Mouse (Mus musculus): ENCODE measurements around the gene Tnfrsf19. TPM values are rescaled to one million over a fixed set of nuclear protein-coding genes. Genes with fewer than 3 reads are reported as not detected.
A peak's percentile ranks its signal among the peaks of the same experiment; 100 is the strongest.

Tnfrsf19 gene
- total and polyA plus RNA-seq, 2 experiments: 3.5 to 6.2 TPM

DNA sequence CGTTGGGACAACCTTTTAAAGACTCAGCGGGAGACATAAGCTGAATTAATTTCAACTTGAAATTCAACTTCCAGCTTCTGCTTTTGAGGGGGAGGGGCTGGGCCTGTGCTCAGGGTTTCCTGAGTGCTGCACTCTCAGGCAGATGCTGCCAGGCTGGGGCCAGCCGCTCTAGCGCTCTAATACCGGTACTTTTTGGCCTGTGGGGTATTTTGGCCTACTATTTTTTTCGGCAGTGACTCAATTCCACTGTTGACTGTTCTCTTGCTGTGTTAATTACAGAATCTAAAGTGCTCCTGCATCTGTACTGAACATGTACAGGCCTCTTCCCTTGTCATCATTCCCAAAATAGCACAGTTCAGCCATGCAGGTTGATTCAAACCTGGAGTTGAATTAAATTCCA lies 58.1 kb downstream of the Tnfrsf19 start:
- TF ChIP-seq POLR2A (IDR thresholded peaks at IDR 0.05; ENCODE audit: extremely low read depth, insufficient read depth, low read length) (no peak), CTCF (IDR thresholded peaks at IDR 0.05; ENCODE audit: low read depth, low read length) (no peak)
- Histone ChIP-seq H3K36me3 (ENCODE audit: control insufficient read depth, insufficient read depth, low read length) (no peaks in the 10 kb centered on the region), H3K27me3 (ENCODE audit: control insufficient read depth, insufficient read depth, low read length) (no peaks in the 10 kb centered on the region), H3K4me3 (ENCODE audit: insufficient read depth, low read depth, low read length) (no peak overlapping the region), H3K79me2 (ENCODE audit: control insufficient read depth, insufficient read depth, low read length) (no peaks in the 10 kb centered on the region), H3K9ac (ENCODE audit: low read depth, low read length) (no peak overlapping the region), H3K27ac (replicated peaks; ENCODE audit: insufficient read depth, low read depth, low read length) (no peak overlapping the region), H3K4me1 (ENCODE audit: control insufficient read depth, insufficient read depth, low read length) (peaks cover 8% of the 10 kb centered on the region)
- DNase-seq (ENCODE audit: extremely low read depth, low read depth, low spot score): no peak
- 70% methylated on average over 6 of the region's 6 CpGs for WGBS

- no peaks in the 10 kb centered on the region for H3K27me3 ChIP-seq (ENCODE audit: control insufficient read depth, insufficient read depth, low read length)
These were observed 59.4 kb downstream of the Tnfrsf19 start for GRCm38 (mm10) chr14:60986926-60987325.

DNA sequence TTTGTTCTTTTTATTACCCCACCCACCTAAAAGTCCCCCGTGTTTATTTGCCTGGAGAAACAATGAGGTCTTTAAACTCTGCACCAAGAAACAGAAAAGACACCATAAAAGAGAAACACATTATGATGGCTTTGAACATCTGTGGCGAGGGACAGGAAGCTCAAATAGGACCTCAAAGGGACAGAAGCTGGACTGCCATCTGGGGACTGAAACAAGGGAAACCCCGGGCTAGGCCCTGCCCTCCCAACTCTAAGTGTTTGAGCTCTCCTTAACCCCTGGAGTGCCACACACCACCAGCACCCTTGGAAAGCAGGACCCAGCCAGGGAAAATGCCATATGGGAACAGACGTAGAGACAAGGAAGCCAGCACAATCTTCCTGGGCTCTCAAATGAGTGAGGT lies 61.2 kb downstream of the Tnfrsf19 start:
- no peak overlapping the region for H3K4me3 ChIP-seq (ENCODE audit: insufficient read depth, low read depth, low read length)
- H3K36me3 ChIP-seq (ENCODE audit: control insufficient read depth, insufficient read depth, low read length): no peaks in the 10 kb centered on the region
- peaks cover 14% of the 10 kb centered on the region for H3K4me1 ChIP-seq (ENCODE audit: control insufficient read depth, insufficient read depth, low read length)
- no peaks in the 10 kb centered on the region for H3K27me3 ChIP-seq (ENCODE audit: control insufficient read depth, insufficient read depth, low read length)
- DNase-seq (ENCODE audit: extremely low read depth, low read depth, low spot score): no peak
- H3K79me2 ChIP-seq (ENCODE audit: control insufficient read depth, insufficient read depth, low read length): no peaks in the 10 kb centered on the region
- TF ChIP-seq POLR2A (IDR thresholded peaks at IDR 0.05; ENCODE audit: extremely low read depth, insufficient read depth, low read length) (no peak), CTCF (IDR thresholded peaks at IDR 0.05; ENCODE audit: low read depth, low read length) (no peak)
- WGBS: 52% methylated on average over 4 of the region's 4 CpGs
- H3K27ac ChIP-seq (replicated peaks; ENCODE audit: insufficient read depth, low read depth, low read length): no peak overlapping the region
- H3K9ac ChIP-seq (ENCODE audit: low read depth, low read length): no peak overlapping the region

More at GRCm38 (mm10) chr14:60986926-60987325, 59.4 kb downstream of the Tnfrsf19 start:
- H3K27ac ChIP-seq (replicated peaks; ENCODE audit: insufficient read depth, low read depth, low read length): no peak overlapping the region
- no peaks in the 10 kb centered on the region for H3K36me3 ChIP-seq (ENCODE audit: control insufficient read depth, insufficient read depth, low read length)
- TF ChIP-seq CTCF (IDR thresholded peaks at IDR 0.05; ENCODE audit: low read depth, low read length): no peak
- no peak for TF ChIP-seq POLR2A (IDR thresholded peaks at IDR 0.05; ENCODE audit: extremely low read depth, insufficient read depth, low read length)
- H3K4me1 ChIP-seq (ENCODE audit: control insufficient read depth, insufficient read depth, low read length): peaks cover 5% of the 10 kb centered on the region; the same call in 1 of the 2 replicates
- DNase-seq (ENCODE audit: extremely low read depth, low read depth, low spot score): no peak
- H3K79me2 ChIP-seq (ENCODE audit: control insufficient read depth, insufficient read depth, low read length): no peaks in the 10 kb centered on the region
- H3K4me3 ChIP-seq (ENCODE audit: insufficient read depth, low read depth, low read length): no peak overlapping the region
- H3K9ac ChIP-seq (ENCODE audit: low read depth, low read length): no peak overlapping the region
- WGBS: 92% methylated on average over 5 of the region's 5 CpGs

DNA sequence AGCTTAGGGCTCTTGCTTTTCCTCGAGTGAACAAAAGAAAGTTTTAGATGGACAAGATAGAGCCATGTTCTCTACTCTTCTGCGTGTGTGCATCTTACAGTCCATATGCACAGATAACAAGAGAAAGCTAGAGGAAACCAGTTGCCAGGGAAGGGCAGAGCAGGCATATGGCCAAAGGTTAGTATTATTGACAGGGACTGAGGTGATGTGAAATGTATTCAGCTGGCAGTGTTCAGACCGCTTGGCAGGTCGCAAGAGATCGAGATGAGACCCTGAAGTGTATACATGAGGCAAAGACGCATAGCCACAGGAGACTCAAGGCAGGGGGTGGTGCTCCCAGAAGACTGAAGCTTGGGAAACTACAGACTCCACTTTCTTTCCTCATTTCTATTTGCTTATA lies 62.0 kb downstream of the Tnfrsf19 start:
- no peaks in the 10 kb centered on the region for H3K27me3 ChIP-seq (ENCODE audit: control insufficient read depth, insufficient read depth, low read length)
- WGBS: 34% methylated on average over 6 of the region's 6 CpGs

DNA sequence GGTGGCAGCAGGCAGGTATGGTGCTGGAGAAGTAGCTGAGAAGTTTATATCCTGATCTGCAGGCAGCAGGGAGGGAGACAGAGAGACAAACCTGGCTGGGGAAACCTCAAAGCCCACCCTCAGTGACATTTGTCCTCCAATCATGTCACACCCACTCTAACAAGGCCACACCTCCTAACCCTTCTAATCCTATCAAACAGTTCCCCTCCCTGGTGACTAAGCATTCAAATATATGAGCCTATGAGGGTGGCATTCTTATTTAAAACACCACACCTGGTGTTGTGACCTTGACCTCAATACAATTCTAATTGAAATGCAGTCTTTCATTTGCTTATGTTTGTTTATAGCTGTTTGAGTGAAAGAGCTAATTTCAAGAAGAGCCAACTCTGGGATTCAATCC lies 64.2 kb downstream of the Tnfrsf19 start:
- Histone ChIP-seq H3K9ac (ENCODE audit: low read depth, low read length) (no peak overlapping the region), H3K27me3 (ENCODE audit: control insufficient read depth, insufficient read depth, low read length) (no peaks in the 10 kb centered on the region), H3K27ac (replicated peaks; ENCODE audit: insufficient read depth, low read depth, low read length) (no peak overlapping the region), H3K79me2 (ENCODE audit: control insufficient read depth, insufficient read depth, low read length) (no peaks in the 10 kb centered on the region), H3K4me1 (ENCODE audit: control insufficient read depth, insufficient read depth, low read length) (peaks cover 14% of the 10 kb centered on the region), H3K36me3 (ENCODE audit: control insufficient read depth, insufficient read depth, low read length) (no peaks in the 10 kb centered on the region), H3K4me3 (ENCODE audit: insufficient read depth, low read depth, low read length) (no peak overlapping the region)
- TF ChIP-seq CTCF (IDR thresholded peaks at IDR 0.05; ENCODE audit: low read depth, low read length): no peak
- TF ChIP-seq POLR2A (IDR thresholded peaks at IDR 0.05; ENCODE audit: extremely low read depth, insufficient read depth, low read length): no peak
- no peak for DNase-seq (ENCODE audit: extremely low read depth, low read depth, low spot score)

More for the DNA sequence above, 62.0 kb downstream of the Tnfrsf19 start:
- H3K79me2 ChIP-seq (ENCODE audit: control insufficient read depth, insufficient read depth, low read length): no peaks in the 10 kb centered on the region
- H3K36me3 ChIP-seq (ENCODE audit: control insufficient read depth, insufficient read depth, low read length): no peaks in the 10 kb centered on the region
- DNase-seq (ENCODE audit: extremely low read depth, low read depth, low spot score): peak; percentile 71
- TF ChIP-seq POLR2A (IDR thresholded peaks at IDR 0.05; ENCODE audit: extremely low read depth, insufficient read depth, low read length): no peak
- TF ChIP-seq CTCF (IDR thresholded peaks at IDR 0.05; ENCODE audit: low read depth, low read length): no peak
- no peak overlapping the region for H3K4me3 ChIP-seq (ENCODE audit: insufficient read depth, low read depth, low read length)
- peaks cover 14% of the 10 kb centered on the region for H3K4me1 ChIP-seq (ENCODE audit: control insufficient read depth, insufficient read depth, low read length)
- no peak overlapping the region for H3K27ac ChIP-seq (replicated peaks; ENCODE audit: insufficient read depth, low read depth, low read length)
- H3K9ac ChIP-seq (ENCODE audit: low read depth, low read length): no peak overlapping the region

- H3K4me1 ChIP-seq (ENCODE audit: control insufficient read depth, insufficient read depth, low read length): peaks cover 20% of the 10 kb centered on the region
- DNase-seq (ENCODE audit: extremely low read depth, low read depth, low spot score): peak; percentile 88
- no peak for TF ChIP-seq POLR2A (IDR thresholded peaks at IDR 0.05; ENCODE audit: extremely low read depth, insufficient read depth, low read length)
- TF ChIP-seq CTCF (IDR thresholded peaks at IDR 0.05; ENCODE audit: low read depth, low read length): no peak
- no peak overlapping the region for H3K9ac ChIP-seq (ENCODE audit: low read depth, low read length)
- WGBS: 30% methylated on average over 5 of the region's 5 CpGs
- H3K27ac ChIP-seq (replicated peaks; ENCODE audit: insufficient read depth, low read depth, low read length): no peak overlapping the region
- no peaks in the 10 kb centered on the region for H3K36me3 ChIP-seq (ENCODE audit: control insufficient read depth, insufficient read depth, low read length)
- no peaks in the 10 kb centered on the region for H3K27me3 ChIP-seq (ENCODE audit: control insufficient read depth, insufficient read depth, low read length)
- H3K79me2 ChIP-seq (ENCODE audit: control insufficient read depth, insufficient read depth, low read length): no peaks in the 10 kb centered on the region
- no peak overlapping the region for H3K4me3 ChIP-seq (ENCODE audit: insufficient read depth, low read depth, low read length)
These were observed 65.9 kb downstream of the Tnfrsf19 start for GRCm38 (mm10) chr14:60980244-60980887.
